Mouse (Mus musculus) olfactory bulb, adult 2 months (tissue): ENCODE measurements at regions not wholly inside any gene's neighbourhood (a gene's known extent, or its start where the extent isn't known, plus 50 kb on each side); places are given as distances from the start of the nearest gene placed in this dataset.

Experiments used
- CTCF ChIP-seq: fragments of 200-500 bp; IDR thresholded peaks from 2 replicates; pipeline ENCODE4 v1.5.1; 2012; ENCODE audit warnings: low read depth, mild to moderate bottlenecking, low read length, moderate library complexity; ENCODE audit not compliant: insufficient read depth
- POLR2A ChIP-seq: fragments of 200-500 bp; IDR thresholded peaks from 2 replicates; pipeline ENCODE4 v1.6.1; 2012; ENCODE audit warnings: mild to moderate bottlenecking, low read depth, low read length, moderate library complexity; ENCODE audit not compliant: insufficient read depth

DNA sequence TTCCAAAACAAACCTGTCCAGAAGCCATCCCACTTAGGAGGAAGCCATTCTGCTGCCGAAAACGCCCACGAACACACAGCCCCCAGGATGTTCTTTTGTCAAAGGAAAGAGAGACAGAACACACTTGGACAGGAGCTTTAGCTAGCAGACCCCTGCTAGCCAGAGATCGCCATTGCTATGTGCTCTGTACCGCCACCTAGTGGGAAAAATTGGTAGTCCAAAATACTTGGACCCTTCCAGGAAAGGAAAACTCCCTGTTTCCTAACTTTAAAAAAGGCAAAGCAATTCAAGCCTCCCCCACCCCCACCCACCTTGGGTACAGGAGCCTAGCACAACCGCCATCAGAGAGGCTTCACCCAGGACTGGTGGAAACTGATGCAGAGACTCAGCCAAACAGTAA is 242.5 kb upstream of the Tbx18 start:
- TF ChIP-seq CTCF (no peak), POLR2A (no peak)
